Comparison of ENCODE assay signal across 11 mouse cellular contexts in genomic region chr12:105557250-105557925, GRCm38 (mm10). TPM values are rescaled to one million over a fixed set of nuclear protein-coding genes. Genes with fewer than 3 reads are reported as not detected.
DNase-seq lines count a peak whose midpoint lies in the region; ATAC-seq lines count a peak whose summit lies in the region.
"Had no signal": no experiment of that assay in that cellular context is flagged by ENCODE, and none has a peak within 500 bp of the region (broad histone marks: within the 10 kb centered on the region; RNA-seq: fewer than 3 reads in every experiment).

No protein-coding gene starts in this region.

- H3K27ac ChIP-seq in kidney, embryonic 16.5 days (ENCODE audit: low read length): no peak overlapping the region

- H3K4me2 ChIP-seq in kidney, embryonic 16.5 days (replicated peaks; ENCODE audit: low read depth, low read length): no peak overlapping the region

- no peaks in the 10 kb centered on the region for H3K9me3 ChIP-seq in kidney, embryonic 16.5 days (ENCODE audit: low read length)

- H3K9ac ChIP-seq in kidney, embryonic 16.5 days (replicated peaks; ENCODE audit: low read length): no peak overlapping the region

- H3K4me1 ChIP-seq in kidney, embryonic 16.5 days (ENCODE audit: insufficient read depth, low read length): peaks cover 15% of the 10 kb centered on the region

- 64% methylated on average over 7 of the region's 7 CpGs for WGBS in kidney, embryonic 16.5 days

- no peaks in the 10 kb centered on the region for H3K36me3 ChIP-seq in kidney, embryonic 16.5 days (ENCODE audit: insufficient read depth, low read length)

- DNase-seq in kidney, adult 11 months: peak; percentile 41
- peak; percentile 42 for DNase-seq in gastrocnemius, adult 18-20 months (ENCODE audit: low spot score)
- peak; percentile 57 to 59 for DNase-seq in heart, postnatal 36 days
- DNase-seq in lung, postnatal 36 days: peak; percentile 72
- DNase-seq in ovary, postnatal 36 days (ENCODE audit: low spot score): no peak
- DNase-seq in layer of hippocampus, adult 18-20 months (ENCODE audit: low spot score in 2 of 2): no peak
- DNase-seq in cerebellum, postnatal 4 days (ENCODE audit: low spot score in 2 of 2): no peak
- DNase-seq: embryo, embryonic 11 days had no signal

- H3K27me3 ChIP-seq in kidney, embryonic 16.5 days (ENCODE audit: insufficient read depth, low read length): peaks cover 12% of the 10 kb centered on the region

- intact Hi-C loops in heart, postnatal 36 days (cut with DNase I): no loop called here

- no peak for ATAC-seq in kidney, embryonic 16.5 days (ENCODE audit: low FRiP score, low TSS enrichment)

- H3K4me3 ChIP-seq in kidney, embryonic 16.5 days (ENCODE audit: low read length): no peak overlapping the region

RNA-seq across cellular contexts. Expression of gene Bdkrb2, which starts 5.6 kb away (rescaled TPM):
- polyA plus RNA-seq in kidney, embryonic 16.5 days (2015; fragmentation: Nextera tagmentation; extraction: Ambion mirVana): 1.7 and 1.9 TPM in 2 replicates
- total RNA-seq in gastrocnemius, adult 18-20 months (2021): under 1 TPM; 0.33 to 0.39 TPM
- under 1 TPM; 0.38 to 0.56 TPM for total RNA-seq in heart, postnatal 36 days (2021)
- total RNA-seq in layer of hippocampus, adult 18-20 months (2021): 1 to 10 TPM in 1 of 2 experiments, under 1 TPM in 1; 0.62 to 1.2 TPM
- total RNA-seq: megakaryocyte-erythroid progenitor cell, adult 5-6 weeks; neutrophil, adult 5-6 weeks had no signal

RNA-seq across cellular contexts. Expression of gene Bdkrb1, which starts 45.5 kb away (rescaled TPM):
- polyA plus RNA-seq in kidney, embryonic 16.5 days (2015; fragmentation: Nextera tagmentation; extraction: Ambion mirVana): not detected in 2 replicates
- total RNA-seq in gastrocnemius, adult 18-20 months (2021): not detected
- total RNA-seq in heart, postnatal 36 days (2021): not detected
- total RNA-seq in layer of hippocampus, adult 18-20 months (2021): not detected
- total RNA-seq: megakaryocyte-erythroid progenitor cell, adult 5-6 weeks; neutrophil, adult 5-6 weeks had no signal

Comparison
In these comparisons a context has a peak if more than half of its experiments do, and no peak if none do; other contexts are left out.
1. DNase-seq: peak in kidney, adult 11 months (single experiment), gastrocnemius, adult 18-20 months (single experiment), heart, postnatal 36 days (2 of 2) and lung, postnatal 36 days (single experiment); none in ovary, postnatal 36 days (single experiment), layer of hippocampus, adult 18-20 months (0 of 2) and cerebellum, postnatal 4 days (0 of 2).